Mouse (Mus musculus): Measurements from ENCODE around the gene C4b. TPM values are rescaled to one million over a fixed set of nuclear protein-coding genes. Genes with fewer than 3 reads are reported as not detected.
"Not testable (repeated sequence)": the region's sequence is repeated elsewhere in the genome, so short reads cannot be mapped to it uniquely, and the experiment has no call there.

The C4b gene
- total and polyA plus RNA-seq, 3 experiments, result not detected

DNA sequence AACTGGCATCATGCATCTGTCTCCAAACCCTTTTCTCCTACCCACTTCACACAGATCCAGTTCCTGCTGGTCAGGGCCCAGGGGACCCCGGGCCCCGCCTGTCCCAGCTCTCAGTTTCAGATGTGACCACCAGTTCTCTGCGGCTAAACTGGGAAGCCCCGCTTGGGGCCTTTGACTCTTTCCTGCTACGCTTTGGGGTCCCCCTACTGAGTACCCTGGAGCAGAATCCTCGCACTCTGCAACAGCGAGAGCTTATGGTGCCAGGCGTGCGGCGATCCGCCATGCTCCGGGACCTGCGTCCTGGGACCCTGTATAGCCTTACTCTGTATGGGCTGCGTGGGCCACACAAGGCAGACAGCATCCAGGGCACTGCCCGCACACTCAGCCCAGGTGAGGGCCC lies 27.4 kb downstream of the C4b start:
- Histone ChIP-seq H3K4me1 (ENCODE audit: control insufficient read depth in 1 of 2, insufficient read depth in 2 of 2) (peaks cover 4 to 8% of the 10 kb centered on the region in 2 experiments; a peak in 3 of 4 replicates), H3K4me3 (replicated peaks in 1 of 3; ENCODE audit: low read depth in 2 of 3, low read length in 2 of 3, poor library complexity in 1 of 3) (no peak overlapping the region), H3K27me3 (replicated peaks) (peaks cover 44% of the 10 kb centered on the region), H3K9me3 (replicated peaks; ENCODE audit: low read length) (no peaks in the 10 kb centered on the region), H3K79me2 (replicated peaks; ENCODE audit: control insufficient read depth, extremely low read depth, insufficient read depth, poor library complexity, severe bottlenecking) (no peaks in the 10 kb centered on the region), H3K9ac (ENCODE audit: insufficient read depth, low read depth) (no peak overlapping the region), H3K4me2 (ENCODE audit: insufficient read depth, low read depth, poor library complexity, severe bottlenecking) (no peak overlapping the region), H3K36me3 (replicated peaks in 1 of 2; ENCODE audit: control insufficient read depth in 1 of 2, insufficient read depth in 1 of 2, low read length in 1 of 2) (no peaks in the 10 kb centered on the region), H3K27ac (ENCODE audit: insufficient read depth, low read depth) (no peak overlapping the region)
- dilution Hi-C loops (cut with MboI; ENCODE audit: extremely low pct_ligation_motif_present, extremely low pct_unique_long_range_greater_than_20kb, low sequenced_read_pairs), result no loop called here
- TF ChIP-seq IRF4 (IDR thresholded peaks at IDR 0.05; ENCODE audit: low read depth, low read length) (0 out of 2 replicates have a peak, but pooled peaks have one; percentile 34), ZC3H11A (IDR thresholded peaks at IDR 0.05; ENCODE audit: low read depth, low read length) (no peak)
- in situ Hi-C loops (cut with MboI; ENCODE audit: low pct_ligation_motif_present, low pct_unique_long_range_greater_than_20kb, low sequenced_read_pairs), result no loop called here
- no peak for DNase-seq (ENCODE audit: extremely low read depth)

DNA sequence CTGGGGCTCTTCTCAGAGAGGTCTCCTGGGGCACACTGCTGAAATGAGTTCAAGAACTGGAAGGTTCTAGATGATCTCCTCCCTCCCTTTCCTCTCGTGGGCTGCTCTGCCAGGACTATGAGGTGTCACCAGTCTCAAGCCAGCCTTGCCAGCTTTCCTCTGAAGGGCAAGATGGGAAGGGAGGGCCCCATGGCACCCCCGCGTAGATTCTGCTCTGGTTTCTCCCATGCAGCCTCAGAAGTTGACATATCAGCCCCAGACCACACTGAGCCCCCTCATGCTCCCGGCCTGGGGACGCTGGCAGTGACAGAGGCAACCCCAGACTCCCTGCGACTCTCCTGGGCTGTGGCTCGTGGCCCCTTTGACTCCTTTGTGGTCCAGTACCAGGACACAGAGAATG lies 28.2 kb downstream of the C4b start:
- H3K9me3 ChIP-seq (replicated peaks; ENCODE audit: low read length); H3K4me2 ChIP-seq (ENCODE audit: insufficient read depth, low read depth, poor library complexity, severe bottlenecking); H3K4me1 ChIP-seq (ENCODE audit: control insufficient read depth in 1 of 2, insufficient read depth in 2 of 2); dilution Hi-C loops (cut with MboI; ENCODE audit: extremely low pct_ligation_motif_present, extremely low pct_unique_long_range_greater_than_20kb, low sequenced_read_pairs); H3K9ac ChIP-seq (ENCODE audit: insufficient read depth, low read depth); H3K36me3 ChIP-seq (replicated peaks in 1 of 2; ENCODE audit: control insufficient read depth in 1 of 2, insufficient read depth in 1 of 2, low read length in 1 of 2); H3K27ac ChIP-seq (ENCODE audit: insufficient read depth, low read depth); H3K4me3 ChIP-seq (replicated peaks in 1 of 3; ENCODE audit: low read depth in 2 of 3, low read length in 2 of 3, poor library complexity in 1 of 3); DNase-seq (ENCODE audit: extremely low read depth); H3K79me2 ChIP-seq (replicated peaks; ENCODE audit: control insufficient read depth, extremely low read depth, insufficient read depth, poor library complexity, severe bottlenecking); in situ Hi-C loops (cut with MboI; ENCODE audit: low pct_ligation_motif_present, low pct_unique_long_range_greater_than_20kb, low sequenced_read_pairs): not testable (repeated sequence)
- peaks cover 44% of the 10 kb centered on the region for H3K27me3 ChIP-seq (replicated peaks)

DNA sequence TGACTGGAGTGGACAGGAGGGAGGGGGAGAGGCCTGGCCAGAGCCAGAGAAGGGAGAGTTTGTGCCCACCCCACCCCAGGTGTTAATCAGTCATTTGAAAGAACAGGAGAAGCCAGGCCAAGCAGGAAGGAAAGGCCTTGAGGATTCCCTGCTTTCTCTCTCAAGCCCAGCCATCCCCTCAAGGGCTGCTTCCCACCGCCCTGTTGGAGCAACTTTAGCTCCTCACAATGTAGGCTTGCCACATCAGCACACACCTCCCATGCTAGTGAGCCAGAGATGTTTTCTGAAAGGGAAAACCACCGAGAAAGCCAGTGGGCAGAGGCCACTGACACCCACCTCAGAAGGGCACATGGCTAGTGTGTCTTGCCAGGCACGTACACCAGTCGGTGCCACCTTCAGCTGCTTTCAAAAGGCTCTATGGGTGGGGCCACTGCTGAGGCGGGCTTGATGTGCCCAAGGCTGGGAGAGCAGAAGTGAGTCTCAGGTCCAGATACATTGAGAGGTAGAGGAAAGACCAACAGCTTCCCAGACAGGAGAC lies 28.7 kb downstream of the C4b start:
- dilution Hi-C loops (cut with MboI; ENCODE audit: extremely low pct_ligation_motif_present, extremely low pct_unique_long_range_greater_than_20kb, low sequenced_read_pairs); H3K79me2 ChIP-seq (replicated peaks; ENCODE audit: control insufficient read depth, extremely low read depth, insufficient read depth, poor library complexity, severe bottlenecking); H3K4me2 ChIP-seq (ENCODE audit: insufficient read depth, low read depth, poor library complexity, severe bottlenecking); H3K36me3 ChIP-seq (replicated peaks in 1 of 2; ENCODE audit: control insufficient read depth in 1 of 2, insufficient read depth in 1 of 2, low read length in 1 of 2); H3K4me3 ChIP-seq (replicated peaks in 1 of 3; ENCODE audit: low read depth in 2 of 3, low read length in 2 of 3, poor library complexity in 1 of 3); H3K9me3 ChIP-seq (replicated peaks; ENCODE audit: low read length); H3K4me1 ChIP-seq (ENCODE audit: control insufficient read depth in 1 of 2, insufficient read depth in 2 of 2); H3K9ac ChIP-seq (ENCODE audit: insufficient read depth, low read depth); H3K27ac ChIP-seq (ENCODE audit: insufficient read depth, low read depth); in situ Hi-C loops (cut with MboI; ENCODE audit: low pct_ligation_motif_present, low pct_unique_long_range_greater_than_20kb, low sequenced_read_pairs); DNase-seq (ENCODE audit: extremely low read depth): not testable (repeated sequence)
- H3K27me3 ChIP-seq (replicated peaks), result peaks cover 46% of the 10 kb centered on the region

DNA sequence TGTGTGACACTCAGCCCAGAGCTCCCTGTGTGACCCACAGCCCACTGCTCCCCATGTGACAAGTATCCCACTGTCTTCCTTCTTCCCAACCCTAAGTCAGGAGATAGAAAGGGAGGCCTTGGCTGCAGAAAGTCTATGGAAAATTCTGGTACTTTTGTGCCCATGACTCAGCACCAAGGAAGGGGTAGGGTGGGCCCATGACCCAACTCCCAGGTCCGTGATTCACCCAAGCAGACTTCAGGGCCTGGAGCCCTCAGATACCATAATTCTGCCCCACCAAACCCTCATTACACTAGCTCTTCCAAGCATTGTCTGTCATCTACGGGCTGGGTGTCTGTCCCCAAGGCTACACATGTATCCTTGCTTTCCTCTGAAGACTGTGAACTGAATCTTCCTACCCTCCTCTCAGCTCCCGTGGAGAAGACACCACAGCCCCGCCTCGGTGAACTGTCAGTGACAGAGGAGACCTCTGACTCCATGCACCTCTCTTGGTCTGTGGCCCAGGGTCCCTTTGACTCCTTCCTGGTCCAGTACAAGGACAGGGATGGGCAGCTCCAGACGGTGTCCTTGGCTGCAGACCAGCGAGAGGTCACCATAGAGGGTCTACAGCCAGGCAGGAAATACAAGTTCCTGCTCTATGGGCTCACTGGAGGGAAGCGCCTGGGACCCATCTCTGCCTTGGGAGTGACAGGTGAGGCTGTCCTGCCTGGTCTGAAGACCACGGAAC lies 29.3 kb downstream of the C4b start:
- H3K27ac ChIP-seq (ENCODE audit: insufficient read depth, low read depth); H3K79me2 ChIP-seq (replicated peaks; ENCODE audit: control insufficient read depth, extremely low read depth, insufficient read depth, poor library complexity, severe bottlenecking); H3K4me1 ChIP-seq (ENCODE audit: control insufficient read depth in 1 of 2, insufficient read depth in 2 of 2); H3K4me2 ChIP-seq (ENCODE audit: insufficient read depth, low read depth, poor library complexity, severe bottlenecking); H3K9me3 ChIP-seq (replicated peaks; ENCODE audit: low read length); H3K4me3 ChIP-seq (replicated peaks in 1 of 3; ENCODE audit: low read depth in 2 of 3, low read length in 2 of 3, poor library complexity in 1 of 3); DNase-seq (ENCODE audit: extremely low read depth); H3K36me3 ChIP-seq (replicated peaks in 1 of 2; ENCODE audit: control insufficient read depth in 1 of 2, insufficient read depth in 1 of 2, low read length in 1 of 2); in situ Hi-C loops (cut with MboI; ENCODE audit: low pct_ligation_motif_present, low pct_unique_long_range_greater_than_20kb, low sequenced_read_pairs); H3K9ac ChIP-seq (ENCODE audit: insufficient read depth, low read depth); dilution Hi-C loops (cut with MboI; ENCODE audit: extremely low pct_ligation_motif_present, extremely low pct_unique_long_range_greater_than_20kb, low sequenced_read_pairs): not testable (repeated sequence)
- H3K27me3 ChIP-seq (replicated peaks), result peaks cover 48% of the 10 kb centered on the region

Data from CH12.LX (cell line).